Mouse (Mus musculus): ENCODE results near the gene Zfp871. TPM values are rescaled to one million over a fixed set of nuclear protein-coding genes. Genes with fewer than 3 reads are reported as not detected.
"Not testable (repeated sequence)": the region's sequence is repeated elsewhere in the genome, so short reads cannot be mapped to it uniquely, and the experiment has no call there.

Zfp871 gene
- total RNA-seq, 2 experiments from 2014 or later, result 25.0 to 25.9 TPM

DNA sequence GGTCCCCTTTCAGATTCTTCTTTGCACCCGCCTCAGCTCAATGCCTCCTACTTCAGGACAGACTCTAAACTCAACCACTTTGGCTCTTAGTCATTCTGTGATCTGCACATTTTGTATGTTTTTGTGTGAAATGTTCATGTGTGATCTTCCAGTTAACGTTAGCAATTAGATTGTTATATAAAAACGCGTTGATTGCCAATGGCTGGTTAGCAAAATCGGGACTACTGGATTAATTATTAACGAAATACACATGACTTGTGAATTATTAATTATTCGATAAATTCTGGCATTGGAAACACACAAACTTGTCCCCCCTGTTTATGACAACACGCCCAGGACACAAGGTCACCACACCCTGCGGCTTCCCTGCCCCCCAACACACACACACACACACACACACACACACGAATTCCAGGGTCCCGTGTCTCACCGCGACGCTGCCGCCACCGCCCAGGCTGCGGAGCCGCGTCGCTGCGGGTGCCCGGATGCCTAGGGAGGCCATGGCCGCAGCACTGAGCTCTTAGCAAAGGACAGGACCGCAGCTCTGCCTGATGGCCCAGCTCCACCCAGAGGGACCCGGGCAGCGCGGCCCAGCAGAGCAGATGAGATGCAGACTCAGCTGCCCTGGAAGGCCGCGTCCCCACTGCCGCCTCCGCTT, 522 bp downstream of the Zfp871 start:
- intact Hi-C loops (cut with DNase I), result loop anchor here (5.0 to 10.0 kb wide), 2 partner anchors 40 to 297 kb away; partner anchors contain the start of gene Zfp563
- peak overlapping the region; percentile 91 for H3K4me3 ChIP-seq
- DNase-seq, result peak; percentile 76
- no peak for TF ChIP-seq CTCF (IDR thresholded peaks at IDR 0.05)
- peak overlapping the region; percentile 96 for H3K27ac ChIP-seq

- intact Hi-C loops (cut with DNase I), result loop anchor here (5.0 to 10.0 kb wide), 2 partner anchors 40 to 298 kb away; partner anchors contain the start of gene Zfp563
- TF ChIP-seq CTCF (IDR thresholded peaks at IDR 0.05), result no peak
- Histone ChIP-seq H3K4me3 (peak overlapping the region; percentile 91), H3K27ac (peak overlapping the region; percentile 96)
- no peak for DNase-seq
These were observed 1.1 kb downstream of the Zfp871 start for GRCm38 (mm10) chr17:32786944-32787343.

- H3K4me3 ChIP-seq, result peak overlapping the region; percentile 30
- TF ChIP-seq CTCF (IDR thresholded peaks at IDR 0.05), result no peak
- peak overlapping the region; percentile 68 for H3K27ac ChIP-seq
- DNase-seq, result peak; percentile 66
- intact Hi-C loops (cut with DNase I), result loop anchor here (5.0 to 10.0 kb wide), 2 partner anchors 42 to 299 kb away; partner anchors contain the start of gene Zfp563
These were observed 2.4 kb downstream of the Zfp871 start for GRCm38 (mm10) chr17:32785656-32786055.

GRCm38 (mm10) chr17:32777564-32777963, 10.5 kb downstream of the Zfp871 start:
- Histone ChIP-seq H3K27ac (no peak overlapping the region), H3K4me3 (no peak overlapping the region)
- DNase-seq, result no peak
- no peak for TF ChIP-seq CTCF (IDR thresholded peaks at IDR 0.05)
- intact Hi-C loops (cut with DNase I), result no loop called here

GRCm38 (mm10) chr17:32771213-32771612, 16.9 kb downstream of the Zfp871 start:
- DNase-seq, result peak; percentile 50
- intact Hi-C loops (cut with DNase I), result loop anchor here (5.0 kb wide), 3 partner anchors 96 to 176 kb away; partner anchors contain the start of genes Cyp4f13 and Zfp870
- Histone ChIP-seq H3K4me3 (no peak overlapping the region), H3K27ac (peak overlapping the region; percentile 73; the same call in 1 of the 2 replicates)
- peak; percentile 78 for TF ChIP-seq CTCF (IDR thresholded peaks at IDR 0.05)

- no peak overlapping the region for H3K4me3 ChIP-seq
- DNase-seq, result no peak
- TF ChIP-seq CTCF (IDR thresholded peaks at IDR 0.05), result no peak
- H3K27ac ChIP-seq, result no peak overlapping the region
- intact Hi-C loops (cut with DNase I), result no loop called here
These were observed 21.7 kb downstream of the Zfp871 start for GRCm38 (mm10) chr17:32766422-32766821.

- H3K27ac ChIP-seq, result no peak overlapping the region
- DNase-seq, result no peak
- intact Hi-C loops (cut with DNase I), result no loop called here
- no peak for TF ChIP-seq CTCF (IDR thresholded peaks at IDR 0.05)
- H3K4me3 ChIP-seq, result no peak overlapping the region
These were observed 30.8 kb downstream of the Zfp871 start for GRCm38 (mm10) chr17:32757331-32757730.

DNA sequence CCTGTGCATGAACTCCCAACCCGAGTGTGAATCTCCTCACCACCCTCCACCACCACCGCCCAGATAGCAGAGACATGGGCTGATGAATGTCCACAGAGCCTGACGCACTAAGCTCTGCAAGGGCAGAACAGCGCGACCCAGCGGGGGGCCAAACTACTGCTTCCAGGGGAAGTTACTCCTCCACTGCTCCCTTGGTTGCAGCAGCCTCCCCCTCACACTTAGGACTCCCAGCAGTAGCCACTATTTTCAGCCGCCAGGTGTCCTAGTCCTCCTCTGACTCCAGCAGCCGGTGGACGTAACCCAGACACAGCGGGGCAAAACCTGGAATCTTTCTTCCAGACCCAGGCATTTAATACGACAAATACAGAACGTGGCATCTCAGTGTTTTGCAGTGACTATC, 34.5 kb downstream of the Zfp871 start:
- DNase-seq, result peak; percentile 24
- peak; percentile 44 for TF ChIP-seq CTCF (IDR thresholded peaks at IDR 0.05)
- intact Hi-C loops (cut with DNase I), result no loop called here
- Histone ChIP-seq H3K27ac (no peak overlapping the region), H3K4me3 (no peak overlapping the region)

- H3K4me3 ChIP-seq, result no peak overlapping the region
- no peak overlapping the region for H3K27ac ChIP-seq
- no peak for TF ChIP-seq CTCF (IDR thresholded peaks at IDR 0.05)
- DNase-seq, result no peak
- intact Hi-C loops (cut with DNase I), result no loop called here
These were observed 35.2 kb downstream of the Zfp871 start for GRCm38 (mm10) chr17:32752813-32753360.

GRCm38 (mm10) chr17:32750611-32751010, 37.5 kb downstream of the Zfp871 start:
- Histone ChIP-seq H3K27ac (no peak overlapping the region), H3K4me3 (no peak overlapping the region)
- DNase-seq, result no peak
- TF ChIP-seq CTCF (IDR thresholded peaks at IDR 0.05), result no peak
- intact Hi-C loops (cut with DNase I), result no loop called here

- TF ChIP-seq CTCF (IDR thresholded peaks at IDR 0.05), result no peak
These were observed 47.0 kb downstream of the Zfp871 start for GRCm38 (mm10) chr17:32741057-32741456.

DNA sequence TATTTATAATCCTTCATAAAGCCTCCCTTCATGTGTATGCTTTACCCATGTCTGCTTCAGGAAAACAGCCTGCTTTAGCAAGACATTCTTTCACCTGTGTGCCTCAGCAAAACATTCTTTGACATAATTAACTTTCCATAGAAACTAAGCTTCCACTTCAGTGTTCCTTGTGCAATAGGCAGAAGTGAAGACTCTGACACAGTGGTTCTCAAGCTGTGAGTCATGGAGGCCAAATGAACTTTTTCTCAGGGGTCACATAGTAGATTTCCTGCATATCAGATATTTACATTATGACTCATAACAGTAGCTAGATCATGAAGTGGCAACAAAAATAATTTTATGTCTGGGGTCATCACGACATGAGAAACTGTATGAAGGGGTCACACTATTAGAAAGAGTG, 49.7 kb downstream of the Zfp871 start:
- intact Hi-C loops (cut with DNase I), result no loop called here
- no peak for TF ChIP-seq CTCF (IDR thresholded peaks at IDR 0.05)
- DNase-seq, result no peak
- Histone ChIP-seq H3K27ac (no peak overlapping the region), H3K4me3 (no peak overlapping the region)

More at GRCm38 (mm10) chr17:32741057-32741456, 47.0 kb downstream of the Zfp871 start:
- no peak overlapping the region for H3K27ac ChIP-seq
- no peak for DNase-seq
- H3K4me3 ChIP-seq, result no peak overlapping the region
- intact Hi-C loops (cut with DNase I), result no loop called here

DNA sequence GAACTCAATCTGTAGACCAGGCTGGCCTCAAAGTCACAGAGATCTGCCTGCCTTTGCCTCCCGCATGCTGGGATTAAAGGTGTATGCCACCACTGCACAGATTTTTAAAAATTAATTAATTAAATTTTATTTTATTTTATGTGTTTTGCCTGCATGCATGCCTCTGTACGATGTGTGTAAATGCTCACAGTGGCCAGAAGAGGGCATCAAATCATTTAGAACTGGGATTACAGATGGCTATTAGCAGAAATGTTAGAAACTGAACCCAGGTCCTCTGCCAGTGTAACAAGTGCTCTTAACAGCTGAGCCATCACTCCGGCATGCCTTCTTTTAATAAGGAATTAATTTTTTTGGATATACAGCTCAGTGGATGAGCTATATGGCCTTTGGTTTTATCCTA, 59.1 kb downstream of the Zfp871 start:
- DNase-seq, result no peak
- no peak overlapping the region for H3K4me3 ChIP-seq
- intact Hi-C loops (cut with DNase I), result no loop called here
- H3K27ac ChIP-seq, result no peak overlapping the region
- TF ChIP-seq CTCF (IDR thresholded peaks at IDR 0.05), result peak; percentile 46

- H3K4me3 ChIP-seq; intact Hi-C loops (cut with DNase I); H3K27ac ChIP-seq; DNase-seq: not testable (repeated sequence)
These were observed 61.7 kb downstream of the Zfp871 start for GRCm38 (mm10) chr17:32726360-32726759.
